Mouse (Mus musculus): ENCODE results near the gene Rfx8. TPM values are rescaled to one million over a fixed set of nuclear protein-coding genes. Genes with fewer than 3 reads are reported as not detected.

Gene Rfx8
- polyA plus RNA-seq (2012; rRNA removed) = 0.08 TPM in 1 of 2 replicates, not detected in the other

DNA sequence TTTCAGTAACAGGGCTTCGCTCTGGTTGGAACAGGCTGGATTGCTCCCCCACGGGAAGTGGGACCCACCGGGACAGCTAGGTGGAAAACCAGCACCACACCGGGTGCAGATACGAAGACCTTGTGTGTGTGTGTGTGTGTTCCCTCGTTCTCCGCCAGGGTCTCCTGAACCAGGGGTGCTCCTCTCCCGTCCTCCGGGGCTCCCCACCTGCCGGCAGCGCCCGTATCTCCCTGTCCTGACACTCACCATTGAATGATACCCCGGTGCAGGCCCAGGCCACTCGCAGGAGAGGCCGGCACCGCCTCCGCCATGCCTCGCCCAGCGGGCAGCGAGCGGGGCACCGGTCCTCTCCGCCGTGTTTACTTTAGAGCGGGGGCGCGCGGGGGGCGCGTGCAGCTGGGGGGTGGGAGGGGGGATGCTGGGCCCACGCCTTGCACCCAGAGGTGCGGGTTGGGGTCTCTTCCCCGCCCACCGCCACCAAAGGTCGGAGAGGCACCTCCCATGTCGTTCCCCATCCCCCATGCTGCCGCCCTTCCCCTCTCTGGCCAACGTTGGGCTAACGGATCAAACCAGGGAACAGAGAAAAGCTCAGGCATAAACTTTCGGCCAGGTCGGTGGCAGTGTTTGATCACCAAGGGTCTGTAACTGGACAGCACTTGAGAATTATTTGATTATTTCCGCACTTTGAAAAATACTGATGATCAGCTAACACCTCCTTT lies at the start of gene Rfx8:
TSS of gene Rfx8 (minus strand) at position 366 of the 719 bp plus-strand sequence.
- no peak within 1 kb of the TSS for H3K27ac ChIP-seq (ENCODE audit: insufficient read depth, low read length)
- no peaks in the 10 kb centered on the region for H3K36me3 ChIP-seq (ENCODE audit: control insufficient read depth, insufficient read depth, low read length)
- TF ChIP-seq POLR2A (IDR thresholded peaks at IDR 0.05; ENCODE audit: low read depth, low read length) (no peak), CTCF (IDR thresholded peaks at IDR 0.05; ENCODE audit: extremely low read depth, insufficient read depth, insufficient read length, insufficient replicate concordance) (no peak)
- DNase-seq (ENCODE audit: low read depth in 1 of 2, low spot score in 2 of 2) = no peak
- no peak within 1 kb of the TSS for H3K4me3 ChIP-seq (ENCODE audit: extremely low read depth, insufficient read depth, insufficient read length)
- 55% methylated on average over 41 of the region's 42 CpGs for WGBS
- H3K4me1 ChIP-seq (ENCODE audit: control insufficient read depth, insufficient read depth, insufficient read length) = no peaks in the 10 kb centered on the region
- H3K27me3 ChIP-seq (ENCODE audit: control insufficient read depth, insufficient read depth, low read length) = peaks cover 5% of the 10 kb centered on the region; the same call in 1 of the 2 replicates

DNA sequence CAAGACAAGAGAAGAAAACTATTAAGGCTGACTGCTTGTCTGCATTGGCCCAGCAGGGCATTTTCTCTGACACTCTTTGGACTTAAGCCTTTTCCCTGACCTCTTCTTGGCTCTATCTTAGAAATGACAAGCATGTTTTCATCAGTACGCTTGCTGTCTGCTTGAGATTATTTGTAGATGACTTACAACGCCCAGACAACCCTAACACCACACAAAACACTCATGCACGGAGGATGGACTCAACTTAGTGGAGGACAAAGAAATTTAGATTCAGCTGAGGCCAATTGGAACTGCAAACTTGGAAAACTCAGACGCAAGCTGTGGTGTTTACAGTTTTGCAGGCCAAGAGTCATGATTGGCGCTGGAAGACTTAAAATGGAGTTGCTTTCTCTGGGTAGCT lies 49.6 kb upstream of the Rfx8 start:
- H3K4me3 ChIP-seq (ENCODE audit: extremely low read depth, insufficient read depth, insufficient read length) = no peak overlapping the region
- H3K36me3 ChIP-seq (ENCODE audit: control insufficient read depth, insufficient read depth, low read length) = no peaks in the 10 kb centered on the region
- H3K4me1 ChIP-seq (ENCODE audit: control insufficient read depth, insufficient read depth, insufficient read length) = no peaks in the 10 kb centered on the region
- TF ChIP-seq CTCF (IDR thresholded peaks at IDR 0.05; ENCODE audit: extremely low read depth, insufficient read depth, insufficient read length, insufficient replicate concordance) = no peak
- no peak for TF ChIP-seq POLR2A (IDR thresholded peaks at IDR 0.05; ENCODE audit: low read depth, low read length)
- WGBS = 85% methylated on average over 5 of the region's 5 CpGs
- H3K27me3 ChIP-seq (ENCODE audit: control insufficient read depth, insufficient read depth, low read length) = no peaks in the 10 kb centered on the region
- H3K27ac ChIP-seq (ENCODE audit: insufficient read depth, low read length) = no peak overlapping the region
- DNase-seq (ENCODE audit: low read depth in 1 of 2, low spot score in 2 of 2) = no peak

DNA sequence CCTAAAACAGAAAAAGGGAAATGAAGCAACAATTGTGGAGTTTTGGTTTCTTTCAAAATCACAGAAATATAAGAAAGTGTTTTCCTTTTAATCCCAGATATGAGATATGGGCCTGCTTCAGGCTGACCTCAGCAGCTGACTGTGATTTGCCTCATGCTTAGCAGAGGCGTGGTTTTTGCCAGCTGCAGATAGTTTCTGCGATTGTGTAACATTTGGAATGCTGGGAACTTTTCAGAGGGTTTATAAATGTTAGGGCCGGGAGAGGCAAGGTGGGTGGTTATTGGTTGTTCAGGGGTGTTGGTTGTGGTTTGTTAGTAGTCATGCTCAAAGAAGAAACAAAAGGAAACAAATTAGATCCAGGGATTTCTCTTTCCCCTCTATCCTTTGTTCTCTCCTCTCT lies 47.2 kb upstream of the Rfx8 start:
- Histone ChIP-seq H3K4me1 (ENCODE audit: control insufficient read depth, insufficient read depth, insufficient read length) (no peaks in the 10 kb centered on the region), H3K27me3 (ENCODE audit: control insufficient read depth, insufficient read depth, low read length) (no peaks in the 10 kb centered on the region), H3K36me3 (ENCODE audit: control insufficient read depth, insufficient read depth, low read length) (no peaks in the 10 kb centered on the region), H3K4me3 (ENCODE audit: extremely low read depth, insufficient read depth, insufficient read length) (no peak overlapping the region), H3K27ac (ENCODE audit: insufficient read depth, low read length) (no peak overlapping the region)
- no peak for DNase-seq (ENCODE audit: low read depth in 1 of 2, low spot score in 2 of 2)
- TF ChIP-seq CTCF (IDR thresholded peaks at IDR 0.05; ENCODE audit: extremely low read depth, insufficient read depth, insufficient read length, insufficient replicate concordance) (no peak), POLR2A (IDR thresholded peaks at IDR 0.05; ENCODE audit: low read depth, low read length) (no peak)
- 86% methylated on average over 3 of the region's 3 CpGs for WGBS

DNA sequence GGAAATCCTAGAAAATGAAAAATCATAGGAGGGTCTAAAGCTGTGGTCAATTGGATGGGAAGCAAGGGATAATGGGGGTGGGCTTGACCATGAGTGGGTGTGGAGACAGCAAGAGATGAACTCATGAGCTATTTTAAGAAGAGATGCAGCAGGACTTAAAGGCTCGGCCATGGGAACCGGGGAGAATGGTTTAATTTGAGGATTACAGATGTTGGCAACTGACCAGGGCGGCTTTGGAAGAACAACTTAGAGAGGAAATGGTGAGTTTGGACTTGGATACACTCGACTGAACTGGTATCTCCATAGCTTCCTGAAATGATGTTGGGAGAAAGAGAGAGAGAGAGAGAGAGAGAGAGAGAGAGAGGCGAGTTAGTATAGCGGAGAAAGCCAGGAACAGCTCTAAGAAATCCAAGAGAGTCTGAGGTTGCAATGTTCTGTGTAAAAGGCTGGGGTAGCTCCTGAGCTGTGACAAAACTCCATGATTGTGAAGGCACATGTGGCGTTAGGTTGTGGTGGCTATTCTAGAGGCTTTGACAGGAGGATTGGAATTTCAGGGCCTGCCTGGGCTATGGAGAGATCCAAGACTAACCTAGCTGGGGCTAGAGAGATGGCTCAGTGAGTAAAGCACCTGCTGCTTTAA lies 45.2 kb upstream of the Rfx8 start:
- WGBS = 86% methylated on average over 7 of the region's 7 CpGs
- Histone ChIP-seq H3K4me1 (ENCODE audit: control insufficient read depth, insufficient read depth, insufficient read length) (no peaks in the 10 kb centered on the region; the same call in 1 of the 2 replicates), H3K36me3 (ENCODE audit: control insufficient read depth, insufficient read depth, low read length) (no peaks in the 10 kb centered on the region), H3K27ac (ENCODE audit: insufficient read depth, low read length) (no peak overlapping the region), H3K4me3 (ENCODE audit: extremely low read depth, insufficient read depth, insufficient read length) (no peak overlapping the region), H3K27me3 (ENCODE audit: control insufficient read depth, insufficient read depth, low read length) (no peaks in the 10 kb centered on the region)
- no peak for DNase-seq (ENCODE audit: low read depth in 1 of 2, low spot score in 2 of 2)
- TF ChIP-seq POLR2A (IDR thresholded peaks at IDR 0.05; ENCODE audit: low read depth, low read length) (no peak), CTCF (IDR thresholded peaks at IDR 0.05; ENCODE audit: extremely low read depth, insufficient read depth, insufficient read length, insufficient replicate concordance) (no peak)

DNA sequence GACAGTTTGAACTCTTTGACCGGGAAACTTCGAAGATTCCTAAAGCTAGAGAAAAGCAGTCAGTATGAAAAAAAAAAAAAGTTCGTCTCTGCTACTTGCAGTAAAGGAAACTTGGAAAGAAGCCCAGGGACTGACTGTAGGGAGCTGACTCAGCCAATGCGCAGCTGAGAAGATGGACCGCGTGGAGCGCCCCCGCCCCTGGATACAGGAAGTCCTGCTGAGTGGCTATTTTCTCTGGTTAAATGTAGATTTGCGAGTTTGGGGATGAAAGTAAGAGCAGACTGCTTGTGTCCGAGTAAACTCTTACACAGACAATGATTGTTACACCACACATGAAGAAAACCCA lies 41.2 kb upstream of the Rfx8 start:
- 9% methylated on average over 10 of the region's 10 CpGs for WGBS
- Histone ChIP-seq H3K27ac (ENCODE audit: insufficient read depth, low read length) (peak overlapping the region; percentile 36), H3K4me1 (ENCODE audit: control insufficient read depth, insufficient read depth, insufficient read length) (no peaks in the 10 kb centered on the region; the same call in 1 of the 2 replicates), H3K36me3 (ENCODE audit: control insufficient read depth, insufficient read depth, low read length) (no peaks in the 10 kb centered on the region), H3K27me3 (ENCODE audit: control insufficient read depth, insufficient read depth, low read length) (no peaks in the 10 kb centered on the region), H3K4me3 (ENCODE audit: extremely low read depth, insufficient read depth, insufficient read length) (no peak overlapping the region)
- peak in 1 of 2 experiments; percentile 26 for DNase-seq (ENCODE audit: low read depth in 1 of 2, low spot score in 2 of 2)
- no peak for TF ChIP-seq POLR2A (IDR thresholded peaks at IDR 0.05; ENCODE audit: low read depth, low read length)
- TF ChIP-seq CTCF (IDR thresholded peaks at IDR 0.05; ENCODE audit: extremely low read depth, insufficient read depth, insufficient read length, insufficient replicate concordance) = no peak

DNA sequence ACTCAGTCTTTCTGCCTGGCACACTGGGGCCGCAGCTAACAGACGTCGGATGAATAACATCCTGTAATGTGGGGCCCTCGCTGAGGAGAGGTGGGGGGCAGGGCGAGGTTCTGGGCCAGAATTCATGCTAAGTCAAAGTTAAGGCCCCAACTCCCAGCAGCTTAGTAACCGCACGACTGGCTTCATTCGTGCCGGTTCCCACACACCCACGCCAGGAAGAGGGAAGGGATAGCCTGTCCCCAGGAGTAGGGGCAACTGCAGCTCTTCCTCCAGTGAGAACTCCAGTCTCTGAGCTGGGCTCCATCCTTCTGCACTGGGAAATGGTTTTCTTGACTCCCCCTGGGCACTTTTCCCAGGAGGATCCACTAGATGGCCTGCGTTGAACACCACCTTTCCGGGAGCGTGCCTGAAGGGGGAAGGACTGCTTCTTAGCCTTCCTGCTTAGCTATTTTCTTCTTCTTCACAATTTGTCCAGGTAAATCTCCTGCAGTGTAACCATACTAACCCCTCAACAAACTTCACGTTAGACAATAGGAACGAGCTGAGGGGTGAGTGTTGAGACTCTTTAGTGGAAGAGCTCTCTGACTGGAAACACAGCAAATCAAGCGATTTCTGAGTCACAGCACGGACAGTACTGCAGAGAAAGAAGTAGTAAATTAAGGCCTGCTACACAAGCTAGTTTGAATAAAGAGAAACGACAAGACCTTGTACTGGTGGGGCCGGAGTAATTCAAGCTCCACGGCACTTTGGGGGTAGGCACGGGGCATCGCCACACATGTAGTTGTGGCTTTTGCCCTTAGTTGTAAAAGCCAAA lies 40.6 kb upstream of the Rfx8 start:
- WGBS = 6% methylated on average over 22 of the region's 22 CpGs
- Histone ChIP-seq H3K27me3 (ENCODE audit: control insufficient read depth, insufficient read depth, low read length) (no peaks in the 10 kb centered on the region), H3K27ac (ENCODE audit: insufficient read depth, low read length) (peak overlapping the region; percentile 36; the same call in 1 of the 2 replicates), H3K4me1 (ENCODE audit: control insufficient read depth, insufficient read depth, insufficient read length) (no peaks in the 10 kb centered on the region; the same call in 1 of the 2 replicates), H3K4me3 (ENCODE audit: extremely low read depth, insufficient read depth, insufficient read length) (no peak overlapping the region), H3K36me3 (ENCODE audit: control insufficient read depth, insufficient read depth, low read length) (no peaks in the 10 kb centered on the region)
- peak in 1 of 2 experiments; percentile 26 for DNase-seq (ENCODE audit: low read depth in 1 of 2, low spot score in 2 of 2)
- TF ChIP-seq CTCF (IDR thresholded peaks at IDR 0.05; ENCODE audit: extremely low read depth, insufficient read depth, insufficient read length, insufficient replicate concordance) (peak; percentile 18; the same call in 1 of the 2 replicates), POLR2A (IDR thresholded peaks at IDR 0.05; ENCODE audit: low read depth, low read length) (no peak)
